Mouse (Mus musculus): Measurements from ENCODE around the gene Avp. TPM values are rescaled to one million over a fixed set of nuclear protein-coding genes. Genes with fewer than 3 reads are reported as not detected.

Avp gene
- total RNA-seq (2023) = not detected

DNA sequence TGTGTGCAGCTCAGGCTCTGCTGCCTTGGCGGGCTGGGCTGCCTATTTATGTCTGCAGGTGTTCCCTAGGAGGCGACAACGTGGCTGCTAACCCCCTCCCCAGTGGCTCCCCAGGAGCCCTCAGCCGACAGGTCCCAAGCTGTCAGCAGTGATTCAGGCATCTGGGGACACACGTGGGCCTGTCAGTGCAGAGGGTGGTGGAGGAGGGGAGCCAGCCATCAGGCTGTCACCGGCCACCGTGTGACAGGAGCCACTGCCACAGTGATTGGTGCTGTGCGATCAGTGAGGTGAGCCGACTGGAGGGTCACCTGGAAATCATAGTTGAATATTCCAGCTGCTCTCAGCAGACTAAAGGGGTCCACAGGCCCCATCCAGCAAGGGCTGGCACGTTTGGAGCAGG lies at the start of gene Avp:
TSS of gene Avp (minus strand) at position 3 of the 400 bp plus-strand sequence.

DNA sequence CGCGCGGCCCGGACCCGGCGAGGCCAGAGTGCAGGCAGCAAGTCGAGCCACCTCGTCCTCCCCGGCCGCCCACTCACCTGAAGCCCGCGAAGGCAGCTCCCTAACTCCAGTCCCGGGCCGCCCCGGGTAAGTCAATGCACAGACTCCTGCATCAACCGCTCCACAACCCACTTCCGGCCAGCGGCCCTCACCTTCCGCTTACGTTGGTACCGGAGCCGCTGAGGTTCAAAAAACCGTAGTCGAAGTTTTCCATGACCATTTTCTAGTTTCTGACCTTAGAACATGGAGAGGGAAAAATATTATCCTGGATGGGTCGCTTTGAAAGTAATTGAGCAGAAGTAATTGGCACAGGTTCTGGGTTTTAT lies 47.5 kb upstream of the Avp start, which contains the start of the genes Fastkd5 and Ubox5:
TSS of gene Fastkd5 (minus strand) at position 189 of the 365 bp plus-strand sequence.
TSS of gene Ubox5 (minus strand) at position 200 of the 365 bp plus-strand sequence.

DNA sequence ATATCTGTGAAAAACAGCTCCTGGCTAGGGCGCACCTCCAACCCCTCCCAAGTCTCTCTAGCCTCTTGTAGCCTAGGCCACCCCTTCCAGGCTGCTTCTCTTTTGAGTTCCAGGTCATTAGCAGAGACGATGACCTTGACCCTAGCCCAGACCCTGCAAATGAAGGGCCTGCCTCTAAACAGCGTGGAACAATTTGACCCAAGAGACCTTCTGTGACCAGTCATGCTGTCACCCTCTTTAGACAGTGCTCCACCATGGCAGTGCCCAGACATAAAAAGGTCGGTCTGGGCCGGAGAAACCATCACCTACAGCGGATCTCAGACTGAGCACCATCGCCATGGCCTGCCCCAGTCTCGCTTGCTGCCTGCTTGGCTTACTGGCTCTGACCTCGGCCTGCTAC lies 6.5 kb downstream of the Avp start, which contains the start of gene Oxt:
TSS of gene Oxt (plus strand) at position 301 of the 400 bp plus-strand sequence.

DNA sequence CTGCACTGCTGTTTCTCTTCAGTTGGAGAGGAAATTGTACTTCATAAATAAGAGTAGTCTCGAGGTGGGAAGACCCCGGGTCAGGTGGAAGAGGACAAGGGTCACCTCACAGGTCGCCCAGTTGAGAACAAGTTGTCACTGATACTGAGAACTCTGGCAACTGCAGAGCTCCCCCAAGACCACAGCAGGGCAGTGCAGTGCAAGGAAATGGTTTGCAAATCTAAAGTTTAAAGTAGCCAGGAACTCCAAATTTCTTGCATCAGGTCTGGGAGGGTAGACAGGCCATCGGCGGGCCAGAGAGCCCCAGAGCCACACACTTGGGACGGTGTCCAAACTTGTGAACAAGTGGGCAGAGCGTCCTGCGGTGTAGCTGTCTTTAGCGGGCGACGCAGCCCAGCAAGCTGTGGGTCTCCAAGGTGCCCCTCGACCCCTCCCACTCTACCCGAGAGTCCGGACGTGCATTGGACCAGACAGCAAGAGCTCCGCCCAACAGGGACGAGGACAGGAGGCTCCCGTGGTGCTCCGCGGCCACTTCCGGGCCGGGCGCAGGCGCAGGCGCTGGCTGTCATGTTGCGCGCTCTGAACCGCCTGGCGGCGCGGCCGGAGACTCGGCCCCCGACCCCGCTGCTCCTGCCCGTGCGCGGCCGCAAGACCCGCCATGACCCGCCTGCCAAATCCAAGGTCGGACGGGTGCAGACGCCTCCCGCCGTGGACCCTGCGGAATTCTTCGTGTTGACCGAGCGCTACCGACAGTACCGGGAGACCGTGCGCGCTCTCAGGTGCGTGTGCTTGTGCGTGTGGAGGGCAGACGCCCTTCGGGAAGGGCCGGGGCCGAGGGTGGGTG lies 18.9 kb downstream of the Avp start, which contains the start of gene Mrps26:
TSS of gene Mrps26 (plus strand) at position 531 of the 844 bp plus-strand sequence.

Other genes with a start within 250 kb of the Avp start
- under 1 TPM; 0.40 to 0.96 TPM for gene Cpxm1, start 185.0 kb downstream of the Avp start, total RNA-seq (2023)
- not detected for gene Gm28372, start 177.3 kb downstream of the Avp start, total RNA-seq (2023)
- not detected for gene 1700020A23Rik, start 177.3 kb downstream of the Avp start, total RNA-seq (2023)
- gene Tmem239, start 176.1 kb downstream of the Avp start, total RNA-seq (2023) = not detected
- gene Vps16, start 158.2 kb downstream of the Avp start, total RNA-seq (2023) = 10 to 100 TPM; 59.3 to 68.0 TPM
- 10 to 100 TPM; 11.6 to 13.3 TPM for gene Pced1a, start 157.9 kb downstream of the Avp start, total RNA-seq (2023)
- 10 to 100 TPM; 70.2 to 88.9 TPM for gene Ptpra, start 132.3 kb downstream of the Avp start, total RNA-seq (2023)
- gene Mrps26, start 18.8 kb downstream of the Avp start, total RNA-seq (2023) = 10 to 100 TPM; 26.7 to 31.5 TPM
- not detected for gene Oxt, start 6.4 kb downstream of the Avp start, total RNA-seq (2023)
- 1 to 10 TPM; 4.3 to 5.1 TPM for gene Fastkd5, start 47.5 kb upstream of the Avp start, total RNA-seq (2023)
- 1 to 10 TPM; 2.6 to 3.6 TPM for gene Ubox5, start 47.5 kb upstream of the Avp start, total RNA-seq (2023)
- 1 to 10 TPM in 1 of 2 experiments, under 1 TPM in 1; 0.99 to 1.1 TPM for gene Lzts3, start 60.2 kb upstream of the Avp start, total RNA-seq (2023)
- 10 to 100 TPM; 41.6 to 43.0 TPM for gene Ddrgk1, start 82.1 kb upstream of the Avp start, total RNA-seq (2023)
- gene Itpa, start 85.1 kb upstream of the Avp start, total RNA-seq (2023) = 10 to 100 TPM; 11.7 to 12.8 TPM
- gene Slc4a11, start 115.0 kb upstream of the Avp start, total RNA-seq (2023) = under 1 TPM in 1 of 2 experiments, not detected in 1; 0.33 TPM

Data from neutrophil, adult 83 days (primary cell).